Mouse (Mus musculus): ENCODE results near the gene Usp48.
A peak's percentile ranks its signal among the peaks of the same experiment; 100 is the strongest.

The Usp48 gene

GRCm38 (mm10) chr4:137663491-137663890 is 69.9 kb downstream of the Usp48 start:
- DNase-seq, result no peak

GRCm38 (mm10) chr4:137664433-137664979 is 71.0 kb downstream of the Usp48 start, which contains the start of gene Rap1gap:
Gene Rap1gap, plus strand, starts transcription at chr4:137664726.
- DNase-seq, result peak; percentile 28

- DNase-seq, result no peak
Observed at GRCm38 (mm10) chr4:137664980-137665675, 71.6 kb downstream of the Usp48 start.

GRCm38 (mm10) chr4:137665791-137666190 is 72.2 kb downstream of the Usp48 start:
- DNase-seq, result no peak

GRCm38 (mm10) chr4:137666283-137666957 is 72.9 kb downstream of the Usp48 start:
- DNase-seq, result no peak

GRCm38 (mm10) chr4:137666958-137667345 is 73.4 kb downstream of the Usp48 start:
- DNase-seq, result no peak

- no peak for DNase-seq
Observed at GRCm38 (mm10) chr4:137667747-137668146, 74.2 kb downstream of the Usp48 start.

GRCm38 (mm10) chr4:137671711-137672500 is 78.4 kb downstream of the Usp48 start:
- no peak for DNase-seq

- no peak for DNase-seq
Observed at GRCm38 (mm10) chr4:137675566-137675965, 82.0 kb downstream of the Usp48 start.

- DNase-seq, result peak; percentile 78
Observed at GRCm38 (mm10) chr4:137676057-137676456, 82.5 kb downstream of the Usp48 start.

- DNase-seq, result no peak
Observed at GRCm38 (mm10) chr4:137676700-137677484, 83.3 kb downstream of the Usp48 start.

GRCm38 (mm10) chr4:137677906-137678305 is 84.4 kb downstream of the Usp48 start:
- DNase-seq, result no peak

GRCm38 (mm10) chr4:137678568-137678967 is 85.0 kb downstream of the Usp48 start:
- no peak for DNase-seq

GRCm38 (mm10) chr4:137679979-137680550 is 86.5 kb downstream of the Usp48 start:
- no peak for DNase-seq

- no peak for DNase-seq
Observed at GRCm38 (mm10) chr4:137680721-137681120, 87.2 kb downstream of the Usp48 start.

- no peak for DNase-seq
Observed at GRCm38 (mm10) chr4:137681408-137682104, 88.0 kb downstream of the Usp48 start.

- DNase-seq, result peak; percentile 64
Observed at GRCm38 (mm10) chr4:137682961-137683453, 89.5 kb downstream of the Usp48 start.

GRCm38 (mm10) chr4:137684830-137685343 is 91.3 kb downstream of the Usp48 start:
- DNase-seq, result no peak

GRCm38 (mm10) chr4:137686303-137686702 is 92.7 kb downstream of the Usp48 start:
- no peak for DNase-seq

- DNase-seq, result peak; percentile 75
Observed at GRCm38 (mm10) chr4:137687234-137687825, 93.8 kb downstream of the Usp48 start.

Data from lung, postnatal 36 days (tissue).